Mouse (Mus musculus): Measurements from ENCODE around the gene Zzz3.
"Not testable (repeated sequence)": the region's sequence is repeated elsewhere in the genome, so short reads cannot be mapped to it uniquely, and the experiment has no call there.

The Zzz3 gene

GRCm38 (mm10) chr3:152401964-152402670 is 6.8 kb downstream of the Zzz3 start:
- no peak for DNase-seq

GRCm38 (mm10) chr3:152402671-152403066 is 7.4 kb downstream of the Zzz3 start:
- DNase-seq, result no peak

GRCm38 (mm10) chr3:152403827-152404226 is 8.6 kb downstream of the Zzz3 start:
- no peak for DNase-seq

GRCm38 (mm10) chr3:152405420-152405819 is 10.1 kb downstream of the Zzz3 start:
- no peak for DNase-seq

DNA sequence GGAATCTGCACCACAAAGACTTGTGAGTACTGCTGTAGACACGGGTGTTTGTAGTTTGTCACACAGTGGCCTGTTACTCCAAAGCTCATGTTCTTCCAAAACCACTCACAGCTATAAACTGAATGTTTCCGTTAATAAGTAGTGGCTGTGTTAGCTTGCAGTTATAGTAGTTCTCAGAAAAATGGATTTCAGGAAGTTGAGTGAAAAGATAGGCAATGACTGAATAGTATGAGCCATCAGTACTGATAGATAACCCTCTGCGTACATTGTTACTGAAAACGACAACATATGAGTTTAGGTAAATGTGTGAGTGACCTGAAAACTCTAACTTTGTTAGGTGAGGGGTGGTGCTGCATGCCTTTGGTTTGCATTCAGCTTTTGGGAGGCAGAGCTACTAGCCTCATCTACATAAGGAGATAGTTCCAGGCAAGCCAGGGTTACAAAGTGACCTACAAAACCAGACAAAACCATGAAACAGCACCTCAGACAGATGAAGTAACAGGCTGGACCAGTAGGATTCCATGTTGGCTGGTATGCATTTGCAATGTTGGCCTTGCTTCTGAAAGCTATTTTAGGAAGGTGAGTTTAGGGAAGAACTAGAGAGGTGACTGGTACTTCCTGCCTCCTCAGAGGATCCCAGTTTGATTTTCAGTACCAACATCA is 10.8 kb downstream of the Zzz3 start:
- DNase-seq, result no peak

- DNase-seq, result no peak
These were observed 15.8 kb downstream of the Zzz3 start for GRCm38 (mm10) chr3:152410980-152411551.

- DNase-seq, result no peak
These were observed 17.1 kb downstream of the Zzz3 start for GRCm38 (mm10) chr3:152412362-152412761.

- DNase-seq, result no peak
These were observed 33.7 kb downstream of the Zzz3 start for GRCm38 (mm10) chr3:152428925-152429324.

GRCm38 (mm10) chr3:152432677-152433076 is 37.4 kb downstream of the Zzz3 start:
- no peak for DNase-seq

- no peak for DNase-seq
These were observed 40.3 kb downstream of the Zzz3 start for GRCm38 (mm10) chr3:152435590-152435989.

DNA sequence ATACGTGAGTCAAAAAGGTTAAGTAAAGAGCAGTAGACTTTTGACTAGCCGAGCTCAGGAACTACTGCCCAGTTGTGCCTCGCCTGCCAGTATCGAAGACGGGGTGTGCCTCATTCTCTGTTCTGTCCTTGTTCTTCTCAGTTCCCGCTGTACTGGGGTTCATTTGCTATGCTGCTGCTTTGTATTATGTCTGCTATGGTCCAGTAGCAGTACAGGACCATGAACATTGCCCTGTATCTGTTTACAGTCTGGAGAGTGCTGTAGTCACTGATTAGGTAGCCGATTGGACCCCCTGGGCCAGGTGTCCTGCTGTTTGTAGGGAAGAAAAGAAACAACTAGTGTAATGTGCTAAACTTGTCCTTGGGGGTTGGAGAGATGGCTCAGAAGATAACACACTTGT is 42.8 kb downstream of the Zzz3 start:
- no peak for DNase-seq

- no peak for DNase-seq
These were observed 47.5 kb downstream of the Zzz3 start for GRCm38 (mm10) chr3:152442795-152443194.

GRCm38 (mm10) chr3:152444114-152444513 is 48.8 kb downstream of the Zzz3 start:
- no peak for DNase-seq

DNA sequence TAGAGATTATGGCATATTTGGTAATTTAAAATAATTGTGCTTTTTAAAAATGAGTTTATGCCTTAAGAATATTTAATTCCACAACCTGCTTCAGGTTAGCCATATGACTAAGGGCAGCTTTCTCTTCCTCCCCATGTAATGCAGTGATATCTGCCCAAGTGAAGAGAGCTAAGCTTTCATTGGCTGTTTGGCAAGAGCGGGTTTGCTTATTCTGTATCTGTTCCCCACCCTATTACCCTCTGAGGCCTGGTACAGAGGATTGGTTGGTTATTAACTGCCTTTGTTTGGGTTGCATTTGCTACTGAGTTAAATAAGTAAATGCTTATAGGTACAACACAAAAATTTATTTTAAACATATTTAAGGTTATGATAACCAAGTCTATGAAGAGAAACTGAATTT is 51.7 kb downstream of the Zzz3 start:
- no peak for DNase-seq

- DNase-seq, result no peak
These were observed 57.9 kb downstream of the Zzz3 start for GRCm38 (mm10) chr3:152453163-152453562.

- DNase-seq, result no peak
These were observed 62.2 kb downstream of the Zzz3 start for GRCm38 (mm10) chr3:152457308-152458035.

DNA sequence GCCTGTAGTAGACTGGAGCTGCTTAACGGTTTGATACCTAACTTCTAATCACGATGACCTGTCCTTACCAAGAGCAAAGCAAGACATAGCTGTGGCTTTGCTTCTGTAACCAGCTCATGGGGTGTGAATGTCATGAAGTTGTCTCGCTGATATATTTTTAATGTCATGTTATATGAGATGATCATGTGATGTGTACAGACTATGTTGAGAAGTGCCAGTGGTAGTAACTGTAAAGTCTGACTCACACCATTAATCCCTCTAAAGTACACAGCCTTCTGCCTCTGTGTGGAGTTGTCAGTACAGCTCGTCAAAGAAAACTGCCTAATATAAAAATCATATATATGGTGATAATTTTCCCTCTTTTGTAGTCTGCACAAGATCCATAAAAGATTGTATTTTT is 63.6 kb downstream of the Zzz3 start:
- not testable (repeated sequence) for DNase-seq

- DNase-seq, result no peak
These were observed 65.5 kb downstream of the Zzz3 start for GRCm38 (mm10) chr3:152460802-152461201.

GRCm38 (mm10) chr3:152462038-152462547 is 66.8 kb downstream of the Zzz3 start:
- no peak for DNase-seq

DNA sequence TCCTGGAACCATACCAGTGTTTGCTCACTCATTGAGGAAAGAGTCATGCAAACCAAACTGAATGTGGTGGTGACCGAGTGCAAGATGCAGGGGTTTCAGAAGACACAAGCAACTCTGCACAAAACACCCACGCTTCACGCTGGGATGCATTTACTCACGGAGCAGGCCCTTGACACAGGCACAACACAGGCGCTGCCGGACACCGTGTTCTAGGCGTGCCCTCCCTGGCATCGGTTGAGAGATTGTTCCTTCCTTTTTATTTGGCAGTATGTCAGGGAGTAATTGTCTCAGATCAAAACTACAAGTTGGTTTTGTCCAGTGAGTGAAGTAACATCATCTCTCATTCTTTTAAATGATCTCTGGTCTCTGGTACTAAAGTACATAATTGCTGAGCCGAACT is 67.6 kb downstream of the Zzz3 start:
- no peak for DNase-seq

DNA sequence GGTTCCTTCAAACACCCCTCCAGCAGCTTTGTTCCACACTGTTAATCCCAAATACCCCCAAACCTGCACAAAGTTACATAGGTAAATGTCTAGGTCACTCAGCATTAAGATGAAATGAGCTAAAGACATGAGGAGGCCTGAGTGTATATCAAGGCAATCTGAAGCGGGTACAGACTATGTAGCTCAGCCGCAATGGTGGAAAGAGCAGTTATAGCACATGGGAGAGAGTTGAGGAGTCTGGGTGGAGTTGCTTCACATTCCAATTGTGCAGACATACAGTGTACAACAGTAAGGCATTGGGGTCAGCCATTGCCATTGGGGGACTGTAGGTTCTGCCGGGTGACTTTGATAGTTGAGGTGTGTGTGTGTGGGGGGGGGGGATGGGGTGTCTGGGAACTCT is 69.2 kb downstream of the Zzz3 start:
- DNase-seq, result no peak

GRCm38 (mm10) chr3:152465338-152465737 is 70.1 kb downstream of the Zzz3 start:
- DNase-seq, result no peak

GRCm38 (mm10) chr3:152466849-152467248 is 71.6 kb downstream of the Zzz3 start:
- no peak for DNase-seq
